Mouse (Mus musculus) stomach, embryonic 16.5 days (tissue): ENCODE results near the gene Pld4. TPM values are rescaled to one million over a fixed set of nuclear protein-coding genes. Genes with fewer than 3 reads are reported as not detected.

Experiments used
- ATAC-seq: fragments of 200-750 bp; cut with Nextera tagmentation; 2 replicates; pipeline ENCODE4 v1.8.0; 2017; ENCODE audit warnings: moderate number of reproducible peaks, moderate TSS enrichment; ENCODE audit not compliant: insufficient read depth, low FRiP score
- H3K27ac ChIP-seq: fragments of 300-500 bp; sonication (generic); 2 replicates; pipeline ENCODE4 v1.5.1; 2014; ENCODE audit warnings: low read length
- H3K27me3 ChIP-seq: fragments of 300-500 bp; sonication (generic); 2 replicates; pipeline ENCODE4 v1.6.1; 2014; ENCODE audit warnings: low read length, control low read depth, mixed read lengths; ENCODE audit not compliant: control insufficient read depth, insufficient read depth
- H3K36me3 ChIP-seq: fragments of 300-500 bp; sonication (generic); 2 replicates; pipeline ENCODE4 v1.6.1; 2014; ENCODE audit warnings: low read length; ENCODE audit not compliant: control insufficient read depth, insufficient read depth
- H3K4me1 ChIP-seq: fragments of 300-500 bp; sonication (generic); 2 replicates; pipeline ENCODE4 v1.6.1; 2014; ENCODE audit warnings: low read length, control low read depth, mixed read lengths; ENCODE audit not compliant: control insufficient read depth, insufficient read depth
- H3K4me2 ChIP-seq: fragments of 300-500 bp; sonication (generic); 2 replicates; pipeline ENCODE4 v1.6.1; 2014; ENCODE audit warnings: low read depth, low read length, mixed read lengths
- H3K4me3 ChIP-seq: fragments of 300-500 bp; sonication (generic); replicated peaks from 2 replicates; pipeline ENCODE4 v1.5.1; 2014; ENCODE audit warnings: mild to moderate bottlenecking, low read length
- H3K9ac ChIP-seq: fragments of 300-500 bp; sonication (generic); 2 replicates; pipeline ENCODE4 v1.6.1; 2014; ENCODE audit warnings: low read length
- H3K9me3 ChIP-seq: fragments of 300-500 bp; sonication (generic); replicated peaks from 2 replicates; pipeline ENCODE4 v1.6.1; 2016; ENCODE audit warnings: low read length, control low read depth; ENCODE audit not compliant: control insufficient read depth
- WGBS: fragments of 180-500 bp; shearing (Covaris S2); extraction: QIAGEN DNeasy Blood & Tissue Kit; methylation state at CpG from one replicate; pipeline ENCODE4 v1.1.7; 2014; 5-methylcytosine and 5-hydroxymethylcytosine counted together
- polyA plus RNA-seq: library from polyadenylated mRNA; unstranded; fragments of >200 nt; fragmentation: Nextera tagmentation; extraction: Ambion mirVana; gene quantifications from 2 replicates; pipeline ENCODE4 v1.2.1, GENCODE M21; 2015

Gene Pld4
- polyA plus RNA-seq, 1 experiment from 2014 or later = 17.1 TPM

GRCm38 (mm10) chr12:112735896-112736635, 24.4 kb upstream of the Pld4 start:
- Histone ChIP-seq H3K9ac (no peak overlapping the region), H3K4me3 (no peak overlapping the region), H3K27ac (no peak overlapping the region), H3K4me2 (no peak overlapping the region), H3K36me3 (peaks cover 23% of the 10 kb centered on the region), H3K27me3 (no peaks in the 10 kb centered on the region), H3K9me3 (no peaks in the 10 kb centered on the region), H3K4me1 (no peaks in the 10 kb centered on the region)
- 91% methylated on average over 29 of the region's 29 CpGs for WGBS
- no peak for ATAC-seq

- H3K9ac ChIP-seq = no peak overlapping the region
- H3K27me3 ChIP-seq = no peaks in the 10 kb centered on the region
- H3K4me2 ChIP-seq = no peak overlapping the region
- no peaks in the 10 kb centered on the region for H3K9me3 ChIP-seq
- H3K4me3 ChIP-seq = no peak overlapping the region
- H3K36me3 ChIP-seq = peaks cover 23% of the 10 kb centered on the region
- H3K27ac ChIP-seq = no peak overlapping the region
- 87% methylated on average over 10 of the region's 10 CpGs for WGBS
- no peaks in the 10 kb centered on the region for H3K4me1 ChIP-seq
- no peak for ATAC-seq
Measured at GRCm38 (mm10) chr12:112736636-112736925, 23.9 kb upstream of the Pld4 start.

DNA sequence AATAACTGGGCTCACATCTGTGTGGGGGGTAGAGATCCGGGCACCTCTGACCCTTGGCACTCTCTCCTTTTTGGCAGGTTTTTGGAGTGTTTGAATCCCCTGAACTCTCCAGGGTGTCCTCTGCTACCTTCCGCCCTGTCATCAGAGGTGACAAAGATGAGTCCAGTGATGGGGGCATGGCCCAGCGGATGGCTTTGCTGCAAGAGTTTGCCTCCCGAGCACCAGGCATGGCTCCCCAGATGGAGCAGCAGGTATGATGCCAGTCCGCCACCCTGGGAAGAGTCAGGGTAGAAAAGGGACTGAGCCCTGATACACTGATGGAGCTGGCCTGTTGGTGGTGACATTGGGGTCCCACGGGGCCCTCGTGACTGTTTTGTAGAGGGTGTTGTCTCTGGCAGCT, 23.4 kb upstream of the Pld4 start:
- Histone ChIP-seq H3K27me3 (no peaks in the 10 kb centered on the region), H3K4me1 (no peaks in the 10 kb centered on the region), H3K9ac (no peak overlapping the region), H3K9me3 (no peaks in the 10 kb centered on the region), H3K4me2 (no peak overlapping the region), H3K27ac (no peak overlapping the region), H3K36me3 (peaks cover 19% of the 10 kb centered on the region), H3K4me3 (no peak overlapping the region)
- no peak for ATAC-seq
- 92% methylated on average over 7 of the region's 7 CpGs for WGBS

GRCm38 (mm10) chr12:112737761-112738160, 22.7 kb upstream of the Pld4 start:
- Histone ChIP-seq H3K36me3 (peaks cover 17% of the 10 kb centered on the region), H3K4me3 (no peak overlapping the region), H3K27ac (no peak overlapping the region), H3K27me3 (no peaks in the 10 kb centered on the region), H3K9ac (no peak overlapping the region), H3K4me2 (no peak overlapping the region), H3K4me1 (peaks cover 6% of the 10 kb centered on the region; the same call in 1 of the 2 replicates), H3K9me3 (no peaks in the 10 kb centered on the region)
- WGBS = 94% methylated on average over 14 of the region's 14 CpGs
- no peak for ATAC-seq

DNA sequence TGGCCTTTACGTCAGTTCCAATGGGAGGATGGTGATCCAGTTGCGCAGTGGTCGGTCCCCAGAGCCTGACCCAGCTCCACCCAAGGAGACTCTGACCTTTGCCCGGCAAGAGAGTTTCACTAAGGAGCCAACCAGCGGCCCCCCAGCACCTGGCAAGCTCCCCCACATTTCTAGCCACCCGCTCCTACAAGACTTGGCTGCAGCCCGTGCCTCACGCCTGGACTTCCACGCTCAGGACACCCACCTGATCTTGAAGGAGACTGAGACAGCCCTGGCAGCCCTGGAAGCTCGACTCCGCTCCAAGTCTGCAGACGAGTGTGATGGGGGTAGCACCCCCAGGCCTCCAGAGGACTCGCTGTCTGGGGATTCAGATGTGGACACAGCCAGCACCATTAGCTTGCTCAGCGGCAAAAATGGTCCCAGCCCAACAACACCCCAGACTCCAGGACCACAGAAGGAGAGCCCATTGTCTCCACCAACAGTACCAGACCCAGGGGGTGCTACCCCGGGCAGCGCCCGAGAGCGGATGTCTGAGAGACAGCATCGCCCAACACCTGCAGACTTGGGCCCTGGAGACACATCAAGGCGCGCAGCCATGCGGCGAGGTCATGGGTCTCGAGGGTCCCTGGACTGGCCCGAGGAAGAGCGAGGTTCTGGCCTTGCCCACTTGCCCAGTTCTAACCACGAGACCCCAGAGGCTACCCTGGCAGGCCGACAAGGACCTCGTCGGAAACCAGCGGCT, 22.0 kb upstream of the Pld4 start:
- Histone ChIP-seq H3K27me3 (no peaks in the 10 kb centered on the region), H3K9me3 (no peaks in the 10 kb centered on the region), H3K4me2 (no peak overlapping the region), H3K9ac (no peak overlapping the region), H3K4me1 (peaks cover 12% of the 10 kb centered on the region), H3K27ac (no peak overlapping the region), H3K36me3 (peaks cover 17% of the 10 kb centered on the region), H3K4me3 (no peak overlapping the region)
- WGBS = 90% methylated on average over 31 of the region's 31 CpGs
- no peak for ATAC-seq

DNA sequence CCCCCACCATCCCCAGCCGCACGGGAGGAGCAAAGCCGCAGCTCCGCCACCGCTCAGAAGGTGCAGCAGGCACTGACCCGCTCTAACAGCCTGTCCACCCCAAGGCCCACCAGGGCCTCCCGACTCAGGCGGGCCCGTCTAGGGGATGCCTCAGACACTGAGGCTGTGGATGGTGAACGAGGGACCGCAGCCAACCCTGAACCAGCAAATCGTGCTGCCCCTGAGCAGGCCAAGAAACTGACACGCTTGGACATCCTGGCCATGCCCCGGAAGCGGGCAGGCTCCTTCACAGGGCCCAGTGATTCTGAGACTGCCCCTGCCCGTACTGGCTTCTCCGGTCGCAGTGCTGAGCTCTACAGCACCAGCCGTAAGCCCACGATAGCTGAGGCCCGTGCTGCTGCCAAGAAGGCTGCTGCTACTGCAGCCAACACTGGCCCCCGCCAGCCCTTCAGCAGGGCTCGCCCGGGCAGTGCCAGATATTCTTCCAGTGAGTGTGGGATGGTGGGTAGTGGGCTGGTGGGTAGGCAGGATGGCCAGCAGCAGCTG, 21.4 kb upstream of the Pld4 start:
- no peak for ATAC-seq
- Histone ChIP-seq H3K27ac (no peak overlapping the region), H3K4me1 (peaks cover 16% of the 10 kb centered on the region), H3K9ac (no peak overlapping the region), H3K4me2 (no peak overlapping the region), H3K4me3 (no peak overlapping the region), H3K27me3 (no peaks in the 10 kb centered on the region), H3K9me3 (no peaks in the 10 kb centered on the region), H3K36me3 (peaks cover 17% of the 10 kb centered on the region)
- WGBS = 92% methylated on average over 24 of the region's 24 CpGs

GRCm38 (mm10) chr12:112742768-112743167, 17.7 kb upstream of the Pld4 start:
- Histone ChIP-seq H3K4me2 (no peak overlapping the region), H3K9ac (peak overlapping the region; percentile 55; the same call in 1 of the 2 replicates), H3K4me1 (peaks cover 22% of the 10 kb centered on the region), H3K4me3 (no peak overlapping the region), H3K36me3 (0 out of 2 replicates have a peak, but pooled peaks cover 9% of the 10 kb centered on the region), H3K9me3 (no peaks in the 10 kb centered on the region), H3K27me3 (no peaks in the 10 kb centered on the region), H3K27ac (peak overlapping the region; percentile 73)
- WGBS = 57% methylated on average over 6 of the region's 6 CpGs
- 0 out of 2 replicates have a peak, but pooled peaks have one; percentile 8 for ATAC-seq

- H3K4me1 ChIP-seq = peaks cover 22% of the 10 kb centered on the region
- H3K27me3 ChIP-seq = no peaks in the 10 kb centered on the region
- H3K36me3 ChIP-seq = 0 out of 2 replicates have a peak, but pooled peaks cover 9% of the 10 kb centered on the region
- 45% methylated on average over 25 of the region's 25 CpGs for WGBS
- peak overlapping the region; percentile 55 for H3K9ac ChIP-seq
- no peaks in the 10 kb centered on the region for H3K9me3 ChIP-seq
- H3K27ac ChIP-seq = peak overlapping the region; percentile 73
- H3K4me2 ChIP-seq = no peak overlapping the region
- peak; percentile 83 for ATAC-seq
- no peak overlapping the region for H3K4me3 ChIP-seq
Measured at GRCm38 (mm10) chr12:112743168-112743975, 17.1 kb upstream of the Pld4 start.
